ENCODE assay signal across 22 mouse cellular contexts in the genomic region with DNA sequence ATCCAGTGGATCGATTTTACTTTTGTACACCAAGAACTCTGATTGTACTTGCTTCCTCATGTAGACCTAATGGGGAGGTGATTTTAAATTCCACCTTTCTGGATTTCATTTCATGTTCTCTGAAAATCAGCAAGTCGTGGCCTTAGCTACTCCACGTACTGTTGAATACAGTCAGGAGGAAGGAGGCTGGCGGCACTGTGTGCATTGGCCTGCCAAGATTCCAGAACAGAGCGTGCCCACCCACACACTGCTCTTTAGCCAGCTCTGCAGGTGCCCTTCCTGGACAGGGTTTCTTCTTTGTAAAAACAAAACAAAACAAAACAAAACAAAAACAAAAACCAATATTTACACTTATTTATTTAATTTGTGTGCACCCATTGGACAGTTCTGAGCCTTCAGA. TPM values are rescaled to one million over a fixed set of nuclear protein-coding genes. Genes with fewer than 3 reads are reported as not detected.
A peak's percentile ranks its signal among the peaks of the same experiment; 100 is the strongest.
DNase-seq lines count a peak whose midpoint lies in the region; ATAC-seq and TF ChIP-seq lines count a peak whose summit lies in the region.
"Had no signal": no experiment of that assay in that cellular context is flagged by ENCODE, and none has a peak within 500 bp of the region (broad histone marks: within the 10 kb centered on the region; RNA-seq: fewer than 3 reads in every experiment).

No protein-coding gene starts in this region.

- WGBS in lung, embryonic 14.5 days, result 58% methylated on average over 5 of the region's 5 CpGs
- 68% methylated on average over 5 of the region's 5 CpGs for WGBS in midbrain, postnatal 0 days
- WGBS in neural tube, embryonic 15.5 days, result 77% methylated on average over 5 of the region's 5 CpGs

- H3K4me1 ChIP-seq in lung, embryonic 14.5 days (ENCODE audit: insufficient read depth), result no peaks in the 10 kb centered on the region
- peaks cover 15% of the 10 kb centered on the region; the same call in 1 of the 2 replicates for H3K4me1 ChIP-seq in midbrain, postnatal 0 days (ENCODE audit: insufficient read depth, low read length)
- peaks cover 8% of the 10 kb centered on the region; the same call in 1 of the 2 replicates for H3K4me1 ChIP-seq in neural tube, embryonic 15.5 days
- H3K4me1 ChIP-seq: embryonic facial prominence, embryonic 15.5 days; intestine, embryonic 15.5 days had no signal

- H3K27me3 ChIP-seq in lung, embryonic 14.5 days (ENCODE audit: insufficient read depth, low read length), result no peaks in the 10 kb centered on the region
- H3K27me3 ChIP-seq in midbrain, postnatal 0 days (ENCODE audit: insufficient read depth, low read length), result no peaks in the 10 kb centered on the region
- no peaks in the 10 kb centered on the region for H3K27me3 ChIP-seq in neural tube, embryonic 15.5 days (replicated peaks)
- H3K27me3 ChIP-seq: embryonic facial prominence, embryonic 15.5 days; intestine, embryonic 15.5 days had no signal

- H3K27ac ChIP-seq in lung, embryonic 14.5 days (ENCODE audit: low read depth), result no peak overlapping the region
- H3K27ac ChIP-seq in midbrain, postnatal 0 days (ENCODE audit: low read depth, low read length), result no peak overlapping the region
- no peak overlapping the region for H3K27ac ChIP-seq in neural tube, embryonic 15.5 days (replicated peaks)
- H3K27ac ChIP-seq: embryonic facial prominence, embryonic 15.5 days; heart, adult 2 months; hindbrain, embryonic 13.5 days; intestine, embryonic 15.5 days had no signal

- no peak overlapping the region for H3K9ac ChIP-seq in lung, embryonic 14.5 days
- H3K9ac ChIP-seq in midbrain, postnatal 0 days (replicated peaks; ENCODE audit: low read length, poor library complexity, severe bottlenecking), result no peak overlapping the region
- H3K9ac ChIP-seq in neural tube, embryonic 15.5 days (replicated peaks), result no peak overlapping the region
- H3K9ac ChIP-seq: embryonic facial prominence, embryonic 15.5 days; hindbrain, embryonic 13.5 days; intestine, embryonic 15.5 days had no signal

- no peak for ATAC-seq in lung, embryonic 14.5 days (ENCODE audit: insufficient read depth)
- no peak for ATAC-seq in midbrain, postnatal 0 days (ENCODE audit: low FRiP score)
- ATAC-seq in neural tube, embryonic 15.5 days (ENCODE audit: low FRiP score), result no peak
- ATAC-seq: intestine, embryonic 15.5 days had no signal

- H3K4me3 ChIP-seq in lung, embryonic 14.5 days (ENCODE audit: low read depth, low read length), result no peak overlapping the region
- no peak overlapping the region for H3K4me3 ChIP-seq in midbrain, postnatal 0 days (ENCODE audit: low read depth, low read length)
- no peak overlapping the region for H3K4me3 ChIP-seq in neural tube, embryonic 15.5 days (replicated peaks)
- H3K4me3 ChIP-seq: embryonic facial prominence, embryonic 15.5 days; heart, adult 2 months; hindbrain, embryonic 13.5 days; intestine, embryonic 15.5 days had no signal

- no peak overlapping the region for H3K4me2 ChIP-seq in lung, embryonic 14.5 days
- no peak overlapping the region for H3K4me2 ChIP-seq in midbrain, postnatal 0 days (ENCODE audit: low read depth, low read length, poor library complexity, severe bottlenecking)
- no peak overlapping the region for H3K4me2 ChIP-seq in neural tube, embryonic 15.5 days
- H3K4me2 ChIP-seq: embryonic facial prominence, embryonic 15.5 days; hindbrain, embryonic 13.5 days; intestine, embryonic 15.5 days; midbrain, embryonic 11.5 days had no signal

- TF ChIP-seq CTCF in lung, embryonic 14.5 days (IDR thresholded peaks at IDR 0.05; ENCODE audit: low read depth), result no peak
- no peak for TF ChIP-seq CTCF in midbrain, postnatal 0 days (IDR thresholded peaks at IDR 0.05)

- peak; percentile 35 for DNase-seq in lung, embryonic 14.5 days
- DNase-seq in lung, postnatal 25 days (ENCODE audit: low spot score), result no peak
- peak; percentile 36 for DNase-seq in Muller cell, postnatal 12 days (ENCODE audit: inconsistent ontology term)
- peak; percentile 25 for DNase-seq in cerebellum, adult 11-12 months
- peak; percentile 57 for DNase-seq in fat pad, adult 2 months (ENCODE audit: extremely low read depth, low read depth, low spot score)
- no peak for DNase-seq in midbrain, postnatal 0 days (ENCODE audit: low spot score)
- DNase-seq: embryo, embryonic 11 days; retina, postnatal 1 day had no signal

- H3K36me3 ChIP-seq in lung, embryonic 14.5 days (ENCODE audit: insufficient read depth), result no peaks in the 10 kb centered on the region
- H3K36me3 ChIP-seq in midbrain, postnatal 0 days (ENCODE audit: insufficient read depth, low read length), result no peaks in the 10 kb centered on the region
- H3K36me3 ChIP-seq in neural tube, embryonic 15.5 days, result no peaks in the 10 kb centered on the region
- H3K36me3 ChIP-seq: embryonic facial prominence, embryonic 15.5 days; hindbrain, embryonic 13.5 days; intestine, embryonic 15.5 days had no signal

- no peaks in the 10 kb centered on the region for H3K9me3 ChIP-seq in lung, embryonic 14.5 days (ENCODE audit: low read depth, low read length)
- H3K9me3 ChIP-seq in midbrain, postnatal 0 days (ENCODE audit: low read length), result no peaks in the 10 kb centered on the region
- H3K9me3 ChIP-seq in neural tube, embryonic 15.5 days (replicated peaks), result no peaks in the 10 kb centered on the region
- H3K9me3 ChIP-seq: embryonic facial prominence, embryonic 15.5 days; hindbrain, embryonic 13.5 days; intestine, embryonic 15.5 days had no signal

RNA-seq across cellular contexts. Expression of a gene that starts 2.7 kb away (rescaled TPM):
- polyA plus RNA-seq in lung, embryonic 14.5 days (2014; fragmentation: Nextera tagmentation; extraction: Ambion mirVana), result 0.27 and 0.38 TPM in 2 replicates
- total RNA-seq in midbrain, postnatal 0 days (2014; rRNA removed), result not detected in 2 replicates
- 0.07 TPM in 1 of 2 replicates, not detected in the other for polyA plus RNA-seq in midbrain, postnatal 0 days (2015; fragmentation: Nextera tagmentation; extraction: Ambion mirVana)
- 0.11 TPM in 1 of 2 replicates, not detected in the other for polyA plus RNA-seq in neural tube, embryonic 15.5 days (2015; fragmentation: Nextera tagmentation; extraction: Ambion mirVana)
- total RNA-seq: adrenal gland, postnatal 36 days; gastrocnemius, adult 8-10 months; layer of hippocampus, postnatal 25 days; left cerebral cortex, postnatal 14 days; neutrophil, adult 5-6 weeks had no signal
- polyA plus RNA-seq: forebrain, embryonic 11.5 days; hindbrain, embryonic 13.5 days; intestine, embryonic 15.5 days; limb, embryonic 14.5 days; midbrain, embryonic 11.5 days; small intestine, adult 2 months had no signal

Comparison
In these comparisons a context has a peak if more than half of its experiments do, and no peak if none do; other contexts are left out.
1. DNase-seq: peak in lung, embryonic 14.5 days (single experiment), Muller cell, postnatal 12 days (single experiment), cerebellum, adult 11-12 months (single experiment) and fat pad, adult 2 months (single experiment); none in lung, postnatal 25 days (single experiment) and midbrain, postnatal 0 days (single experiment).